Mouse (Mus musculus): Measurements from ENCODE around the gene Id2.

DNA sequence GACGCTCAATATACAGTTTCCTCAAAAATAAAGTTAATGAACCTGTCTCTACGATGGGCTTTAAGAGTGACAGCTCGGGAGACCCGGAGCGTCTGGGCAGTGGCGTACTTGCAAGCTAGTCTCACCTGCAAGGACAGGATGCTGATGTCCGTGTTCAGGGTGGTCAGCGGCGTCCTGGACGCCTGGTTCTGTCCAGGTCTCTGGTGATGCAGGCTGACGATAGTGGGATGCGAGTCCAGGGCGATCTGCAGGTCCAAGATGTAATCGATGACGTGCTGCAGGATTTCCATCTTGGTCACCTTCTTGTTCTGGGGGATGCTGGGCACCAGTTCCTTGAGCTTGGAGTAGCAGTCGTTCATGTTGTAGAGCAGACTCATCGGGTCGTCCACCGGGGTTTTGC is 1.4 kb downstream of the Id2 start:
- TF ChIP-seq CTCF (IDR thresholded peaks at IDR 0.05; ENCODE audit: extremely low read depth, insufficient read depth, insufficient read length, insufficient replicate concordance) (no peak), POLR2A (IDR thresholded peaks at IDR 0.05; ENCODE audit: low read depth, low read length) (no peak)
